Mouse (Mus musculus) left cerebral cortex, postnatal 25 days (tissue): ENCODE data around the gene Myl12a. TPM values are rescaled to one million over a fixed set of nuclear protein-coding genes. Genes with fewer than 3 reads are reported as not detected.
A peak's percentile ranks its signal among the peaks of the same experiment; 100 is the strongest.

ENCODE experiments used
- DNase-seq, 2 experiments: peaks; one replicate each; pipeline ENCODE4 v3.0.0; 2022; ENCODE audit warnings: low spot score in 2 of 2, mixed read lengths in 1 of 2
- intact Hi-C: fragments of 180-260 bp; cut with DNase I; formaldehyde crosslinking; loops from one replicate; pipeline ENCODE4 v1.15.1; 2025
- total RNA-seq, 2 experiments: library from RNA; stranded (reverse); gene quantifications; 2 replicates each; pipeline ENCODE4 v1.2.3; 2021

Myl12a gene
- total RNA-seq, 2 experiments from 2014 or later, result 39.2 to 39.9 TPM

GRCm38 (mm10) chr17:71013105-71013504, 10.4 kb upstream of the Myl12a start:
- intact Hi-C loops, result no loop called here
- DNase-seq, result no peak

GRCm38 (mm10) chr17:71011931-71012662, 9.4 kb upstream of the Myl12a start:
- no peak for DNase-seq
- intact Hi-C loops, result no loop called here

- no peak for DNase-seq
- intact Hi-C loops, result no loop called here
These were observed 8.1 kb upstream of the Myl12a start for GRCm38 (mm10) chr17:71010646-71011242.

- DNase-seq, result no peak
- intact Hi-C loops, result no loop called here
These were observed 7.1 kb upstream of the Myl12a start for GRCm38 (mm10) chr17:71009751-71010150.

- no peak for DNase-seq
- intact Hi-C loops, result no loop called here
These were observed 6.0 kb upstream of the Myl12a start for GRCm38 (mm10) chr17:71008676-71009075.

GRCm38 (mm10) chr17:71006976-71007375, 4.3 kb upstream of the Myl12a start:
- intact Hi-C loops, result no loop called here
- no peak for DNase-seq

- no peak for DNase-seq
- intact Hi-C loops, result loop anchor here (5.0 kb wide), 2 partner anchors 178 to 198 kb away; partner anchors contain the start of gene Lpin2
These were observed 1.7 kb upstream of the Myl12a start for GRCm38 (mm10) chr17:71004186-71004960.

- intact Hi-C loops, result loop anchor here (5.0 kb wide), 2 partner anchors 179 to 199 kb away; partner anchors contain the start of gene Lpin2
These were observed 1.0 kb upstream of the Myl12a start for GRCm38 (mm10) chr17:71003721-71004120.

GRCm38 (mm10) chr17:71003112-71003511, 434 bp upstream of the Myl12a start:
- intact Hi-C loops, result loop anchor here (5.0 kb wide), 2 partner anchors 179 to 199 kb away; partner anchors contain the start of gene Lpin2
- no peak for DNase-seq

More at GRCm38 (mm10) chr17:71003721-71004120, 1.0 kb upstream of the Myl12a start:
- DNase-seq, result no peak

- intact Hi-C loops, result loop anchor here (5.0 kb wide), 2 partner anchors 180 to 200 kb away; partner anchors contain the start of gene Lpin2
- peak; percentile 96 to 98 for DNase-seq
These were observed 466 bp downstream of the Myl12a start, which contains the start of gene Myom1 for GRCm38 (mm10) chr17:71002081-71002743. Gene Myom1 (plus strand): TSS chr17:71002633.

- peak; percentile 27 to 28 for DNase-seq
- intact Hi-C loops, result loop anchor here (5.0 kb wide), 2 partner anchors 181 to 201 kb away; partner anchors contain the start of gene Lpin2
These were observed 988 bp downstream of the Myl12a start for GRCm38 (mm10) chr17:71001699-71002080.

GRCm38 (mm10) chr17:71001067-71001466, 1.6 kb downstream of the Myl12a start:
- DNase-seq, result no peak
- intact Hi-C loops, result loop anchor here (5.0 kb wide), 2 partner anchors 181 to 201 kb away; partner anchors contain the start of gene Lpin2

GRCm38 (mm10) chr17:71000255-71000654, 2.4 kb downstream of the Myl12a start:
- intact Hi-C loops, result loop anchor here (5.0 kb wide), 2 partner anchors 182 to 202 kb away; partner anchors contain the start of gene Lpin2
- DNase-seq, result no peak

- intact Hi-C loops, result no loop called here
- no peak for DNase-seq
These were observed 3.5 kb downstream of the Myl12a start for GRCm38 (mm10) chr17:70999187-70999586.

- intact Hi-C loops, result no loop called here
- DNase-seq, result no peak
These were observed 4.2 kb downstream of the Myl12a start for GRCm38 (mm10) chr17:70998400-70998975.

GRCm38 (mm10) chr17:70997836-70998235, 4.8 kb downstream of the Myl12a start:
- DNase-seq, result no peak
- intact Hi-C loops, result no loop called here

GRCm38 (mm10) chr17:70995551-70995950, 7.1 kb downstream of the Myl12a start:
- no peak for DNase-seq
- intact Hi-C loops, result no loop called here

- intact Hi-C loops, result no loop called here
- no peak for DNase-seq
These were observed 8.0 kb downstream of the Myl12a start for GRCm38 (mm10) chr17:70994671-70995070.

GRCm38 (mm10) chr17:70993385-70993807, 9.3 kb downstream of the Myl12a start:
- intact Hi-C loops, result no loop called here
- no peak for DNase-seq
